Mouse (Mus musculus) C2C12 (cell line): Measurements from ENCODE around the gene Fis1. TPM values are rescaled to one million over a fixed set of nuclear protein-coding genes. Genes with fewer than 3 reads are reported as not detected.

Source experiments
- H3K27me3 ChIP-seq: one replicate; pipeline ENCODE4 v1.6.1; 2011; ENCODE audit not compliant: control insufficient read depth, insufficient read depth, insufficient read length
- H3K36me3 ChIP-seq: one replicate; pipeline ENCODE4 v1.6.1; 2011; ENCODE audit not compliant: control insufficient read depth, insufficient read depth
- H3K4me3 ChIP-seq: one replicate; pipeline ENCODE4 v1.5.1; 2011; ENCODE audit warnings: mild to moderate bottlenecking, control low read depth; ENCODE audit not compliant: poor library complexity, insufficient read depth, severe bottlenecking
- H3K79me2 ChIP-seq: one replicate; pipeline ENCODE4 v1.6.1; 2011; ENCODE audit not compliant: control insufficient read depth, insufficient read depth
- H3K79me3 ChIP-seq: one replicate; pipeline ENCODE4 v1.6.1; 2011; ENCODE audit warnings: low read depth, control low read depth
- H3ac ChIP-seq: one replicate; pipeline ENCODE3; 2011; ENCODE audit warnings: low read depth; ENCODE audit not compliant: control insufficient read depth, insufficient read length
- CEBPB ChIP-seq: IDR thresholded peaks from one replicate; pipeline ENCODE4 v1.6.1; 2011; ENCODE audit warnings: low read depth, mild to moderate bottlenecking, control low read depth, moderate library complexity
- CTCF ChIP-seq: IDR thresholded peaks from one replicate; pipeline ENCODE4 v1.5.1; 2011; ENCODE audit not compliant: control insufficient read depth, insufficient read depth, insufficient read length
- FOSL1 ChIP-seq: IDR thresholded peaks from one replicate; pipeline ENCODE4 v1.8.0; 2011; ENCODE audit warnings: mild to moderate bottlenecking, low read length; ENCODE audit not compliant: poor library complexity, insufficient read depth, severe bottlenecking
- MAX ChIP-seq: IDR thresholded peaks from one replicate; pipeline ENCODE4 v1.6.1; 2011; ENCODE audit warnings: mild to moderate bottlenecking, control low read depth
- MYOD1 ChIP-seq: IDR thresholded peaks from one replicate; pipeline ENCODE4 v1.6.1; 2011; ENCODE audit warnings: low read depth; ENCODE audit not compliant: control insufficient read depth, insufficient read length
- MYOG ChIP-seq: IDR thresholded peaks from one replicate; pipeline ENCODE4 v1.6.1; 2011; ENCODE audit not compliant: control insufficient read depth, insufficient read length; ENCODE audit errors: extremely low read depth
- USF1 ChIP-seq: IDR thresholded peaks from one replicate; pipeline ENCODE4 v1.6.1; 2011; ENCODE audit warnings: low read depth, mild to moderate bottlenecking, control low read depth, moderate library complexity
- polyA plus RNA-seq: library from polyadenylated mRNA; unstranded; fragments of >200 nt; fragmentation: generic; extraction: Trizol; gene quantifications from one replicate; pipeline ENCODE4 v1.2.1, GENCODE M21; 2012; ENCODE audit warnings: missing spikeins

Fis1 gene
- polyA plus RNA-seq, 1 experiment, result 311 TPM

- Histone ChIP-seq H3ac (no peak overlapping the region), H3K36me3 (peaks cover 38% of the 10 kb centered on the region), H3K79me3 (peaks cover 6% of the 10 kb centered on the region), H3K4me3 (no peak overlapping the region), H3K27me3 (no peaks in the 10 kb centered on the region), H3K79me2 (peaks cover 31% of the 10 kb centered on the region)
- TF ChIP-seq CTCF (no peak), MAX (no peak), FOSL1 (no peak)
These were observed 13.9 kb downstream of the Fis1 start for GRCm38 (mm10) chr5:136966861-136967455.

DNA sequence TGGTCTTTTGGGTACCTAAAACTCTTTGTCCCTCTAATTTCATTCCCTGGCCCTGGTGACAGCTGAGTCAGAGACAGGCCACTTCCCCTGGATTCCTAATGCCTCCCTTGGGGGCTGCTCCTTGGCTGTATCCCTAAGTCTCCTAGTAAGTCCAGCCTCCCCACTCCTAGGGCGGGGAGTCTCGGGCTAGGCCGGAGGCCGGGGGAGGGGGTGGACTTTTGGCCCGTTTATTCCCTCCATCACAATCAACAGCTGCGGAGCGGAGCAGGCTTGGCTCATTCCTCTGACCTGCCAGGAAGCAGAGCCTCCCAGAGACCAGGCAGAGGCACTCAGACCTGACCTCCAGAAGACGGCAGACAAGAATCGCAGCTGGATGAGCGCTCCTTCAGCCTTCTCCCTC, 14.5 kb downstream of the Fis1 start:
- Histone ChIP-seq H3K4me3 (no peak overlapping the region), H3K27me3 (no peaks in the 10 kb centered on the region), H3K79me2 (peaks cover 27% of the 10 kb centered on the region), H3K79me3 (peaks cover 6% of the 10 kb centered on the region), H3ac (no peak overlapping the region), H3K36me3 (peaks cover 38% of the 10 kb centered on the region)
- TF ChIP-seq MYOG (no peak), FOSL1 (no peak), USF1 (no peak)

GRCm38 (mm10) chr5:136970703-136971102, 17.6 kb downstream of the Fis1 start:
- Histone ChIP-seq H3K79me2 (no peaks in the 10 kb centered on the region), H3K36me3 (peaks cover 8% of the 10 kb centered on the region), H3K79me3 (no peaks in the 10 kb centered on the region), H3K4me3 (no peak overlapping the region), H3K27me3 (no peaks in the 10 kb centered on the region), H3ac (no peak overlapping the region)
- TF ChIP-seq USF1 (no peak), MAX (no peak), MYOG (no peak), FOSL1 (no peak), CTCF (no peak), CEBPB (no peak), MYOD1 (no peak)

- H3K27me3 ChIP-seq, result no peaks in the 10 kb centered on the region
- no peaks in the 10 kb centered on the region for H3K79me3 ChIP-seq
- no peak overlapping the region for H3ac ChIP-seq
- H3K4me3 ChIP-seq, result no peak overlapping the region
- no peak for TF ChIP-seq USF1
- no peaks in the 10 kb centered on the region for H3K79me2 ChIP-seq
- H3K36me3 ChIP-seq, result no peaks in the 10 kb centered on the region
These were observed 20.6 kb downstream of the Fis1 start for GRCm38 (mm10) chr5:136973670-136974069.

- H3K27me3 ChIP-seq, result no peaks in the 10 kb centered on the region
- H3K36me3 ChIP-seq, result peaks cover 12% of the 10 kb centered on the region
- no peak overlapping the region for H3ac ChIP-seq
- TF ChIP-seq CEBPB (no peak), USF1 (no peak), CTCF (no peak), MYOD1 (no peak), MYOG (no peak), FOSL1 (no peak), MAX (no peak)
- no peaks in the 10 kb centered on the region for H3K79me3 ChIP-seq
- no peak overlapping the region for H3K4me3 ChIP-seq
- H3K79me2 ChIP-seq, result no peaks in the 10 kb centered on the region
These were observed 24.7 kb downstream of the Fis1 start for GRCm38 (mm10) chr5:136977769-136978168.

DNA sequence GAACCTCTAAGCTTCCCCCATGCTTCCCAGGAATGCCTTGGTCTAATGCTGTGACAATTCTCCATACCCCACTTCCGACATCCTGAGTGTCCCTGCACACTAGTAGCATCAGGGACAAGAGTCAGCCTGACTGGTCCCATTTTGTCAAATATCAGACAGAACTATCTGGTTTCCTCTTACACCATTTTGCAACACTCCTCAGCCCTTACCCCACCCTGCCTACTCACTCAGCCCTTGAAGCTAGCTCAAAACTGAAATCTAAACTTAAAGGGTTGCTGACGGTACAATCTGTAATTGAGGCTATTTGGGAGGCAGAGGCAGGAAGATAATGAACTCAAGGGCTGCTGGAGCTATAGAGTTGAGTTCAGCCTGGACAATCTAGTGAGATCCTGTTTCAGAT, 26.7 kb downstream of the Fis1 start:
- H3K4me3 ChIP-seq, result no peak overlapping the region
- no peak overlapping the region for H3ac ChIP-seq
- no peaks in the 10 kb centered on the region for H3K79me2 ChIP-seq
- no peaks in the 10 kb centered on the region for H3K27me3 ChIP-seq
- H3K36me3 ChIP-seq, result peaks cover 24% of the 10 kb centered on the region
- TF ChIP-seq USF1 (no peak), CTCF (no peak), MYOD1 (no peak), MYOG (no peak), CEBPB (no peak), MAX (no peak), FOSL1 (no peak)
- no peaks in the 10 kb centered on the region for H3K79me3 ChIP-seq
